Mouse (Mus musculus) splenic B cell, adult 2 months (primary cell): ENCODE results near the gene Ralgapa2.

Source experiments
- DNase-seq: peaks from one replicate; pipeline ENCODE4 v3.0.0-alpha.2; 2011; ENCODE audit warnings: low read depth, low spot score
- H3K27me3 ChIP-seq: 2 replicates; pipeline ENCODE4 v1.6.1; 2012; ENCODE audit warnings: mild to moderate bottlenecking, low read length, moderate library complexity, mixed read lengths; ENCODE audit not compliant: control insufficient read depth, poor library complexity, insufficient read depth, severe bottlenecking
- H3K36me3 ChIP-seq: 2 replicates; pipeline ENCODE4 v1.6.1; 2012; ENCODE audit warnings: mild to moderate bottlenecking, low read length, moderate library complexity, mixed read lengths; ENCODE audit not compliant: control insufficient read depth, poor library complexity, insufficient read depth, severe bottlenecking

Gene Ralgapa2

GRCm38 (mm10) chr2:146300500-146301020, 211.6 kb downstream of the Ralgapa2 start:
- DNase-seq = no peak
- no peaks in the 10 kb centered on the region for H3K36me3 ChIP-seq
- no peaks in the 10 kb centered on the region for H3K27me3 ChIP-seq

- H3K36me3 ChIP-seq = no peaks in the 10 kb centered on the region
- DNase-seq = no peak
- H3K27me3 ChIP-seq = no peaks in the 10 kb centered on the region
These were observed 212.2 kb downstream of the Ralgapa2 start for GRCm38 (mm10) chr2:146299841-146300460.

GRCm38 (mm10) chr2:146293538-146293937, 218.6 kb downstream of the Ralgapa2 start:
- H3K27me3 ChIP-seq = no peaks in the 10 kb centered on the region
- no peaks in the 10 kb centered on the region; the same call in 1 of the 2 replicates for H3K36me3 ChIP-seq
- no peak for DNase-seq

GRCm38 (mm10) chr2:146290871-146291637, 221.1 kb downstream of the Ralgapa2 start:
- Histone ChIP-seq H3K27me3 (no peaks in the 10 kb centered on the region), H3K36me3 (no peaks in the 10 kb centered on the region; the same call in 1 of the 2 replicates)
- no peak for DNase-seq

GRCm38 (mm10) chr2:146290366-146290765, 221.8 kb downstream of the Ralgapa2 start:
- H3K27me3 ChIP-seq = no peaks in the 10 kb centered on the region
- DNase-seq = no peak
- H3K36me3 ChIP-seq = no peaks in the 10 kb centered on the region; the same call in 1 of the 2 replicates

- Histone ChIP-seq H3K27me3 (no peaks in the 10 kb centered on the region), H3K36me3 (no peaks in the 10 kb centered on the region; the same call in 1 of the 2 replicates)
- no peak for DNase-seq
These were observed 222.8 kb downstream of the Ralgapa2 start for GRCm38 (mm10) chr2:146289394-146289793.

- Histone ChIP-seq H3K27me3 (no peaks in the 10 kb centered on the region), H3K36me3 (no peaks in the 10 kb centered on the region; the same call in 1 of the 2 replicates)
- no peak for DNase-seq
These were observed 223.8 kb downstream of the Ralgapa2 start for GRCm38 (mm10) chr2:146288326-146288725.

GRCm38 (mm10) chr2:146287531-146287930, 224.6 kb downstream of the Ralgapa2 start:
- DNase-seq = no peak
- Histone ChIP-seq H3K27me3 (no peaks in the 10 kb centered on the region), H3K36me3 (no peaks in the 10 kb centered on the region)

GRCm38 (mm10) chr2:146281346-146281745, 230.8 kb downstream of the Ralgapa2 start:
- no peaks in the 10 kb centered on the region for H3K36me3 ChIP-seq
- no peak for DNase-seq
- H3K27me3 ChIP-seq = no peaks in the 10 kb centered on the region

GRCm38 (mm10) chr2:146280921-146281274, 231.2 kb downstream of the Ralgapa2 start:
- Histone ChIP-seq H3K27me3 (no peaks in the 10 kb centered on the region), H3K36me3 (no peaks in the 10 kb centered on the region)
- DNase-seq = no peak

- H3K27me3 ChIP-seq = no peaks in the 10 kb centered on the region
- no peak for DNase-seq
- H3K36me3 ChIP-seq = no peaks in the 10 kb centered on the region
These were observed 231.8 kb downstream of the Ralgapa2 start for GRCm38 (mm10) chr2:146280221-146280920.

GRCm38 (mm10) chr2:146279430-146280220, 232.5 kb downstream of the Ralgapa2 start:
- DNase-seq = no peak
- Histone ChIP-seq H3K36me3 (no peaks in the 10 kb centered on the region), H3K27me3 (no peaks in the 10 kb centered on the region)

GRCm38 (mm10) chr2:146278381-146278780, 233.8 kb downstream of the Ralgapa2 start:
- H3K27me3 ChIP-seq = no peaks in the 10 kb centered on the region
- no peaks in the 10 kb centered on the region for H3K36me3 ChIP-seq
- no peak for DNase-seq

GRCm38 (mm10) chr2:146266539-146266938, 245.6 kb downstream of the Ralgapa2 start:
- Histone ChIP-seq H3K27me3 (no peaks in the 10 kb centered on the region), H3K36me3 (no peaks in the 10 kb centered on the region)
- no peak for DNase-seq
